Mouse (Mus musculus) cerebellum, adult 2 months (tissue): ENCODE results near the gene Hist1h1c. TPM values are rescaled to one million over a fixed set of nuclear protein-coding genes. Genes with fewer than 3 reads are reported as not detected.

ENCODE experiments used
- DNase-seq, 2 experiments: peaks; one replicate each; pipeline ENCODE4 v3.0.0; 2021
- H3K27ac ChIP-seq: fragments of 200-500 bp; 2 replicates; pipeline ENCODE4 v1.5.1; 2012; ENCODE audit warnings: low read length, control low read depth, inconsistent platforms; ENCODE audit not compliant: insufficient read depth
- H3K27me3 ChIP-seq: fragments of 200-500 bp; 2 replicates; pipeline ENCODE4 v1.6.1; 2012; ENCODE audit warnings: inconsistent platforms, mild to moderate bottlenecking, low read length, moderate library complexity; ENCODE audit not compliant: control insufficient read depth, insufficient read depth
- H3K4me1 ChIP-seq: fragments of 200-500 bp; 2 replicates; pipeline ENCODE4 v1.6.1; 2011; ENCODE audit warnings: low read length; ENCODE audit not compliant: control insufficient read depth, insufficient read depth
- H3K4me3 ChIP-seq: fragments of 200-500 bp; replicated peaks from 2 replicates; pipeline ENCODE3; 2011; ENCODE audit warnings: mild to moderate bottlenecking, low read depth, low read length, control low read depth; ENCODE audit not compliant: insufficient read depth
- CTCF ChIP-seq: fragments of 200-500 bp; IDR thresholded peaks from 2 replicates; pipeline ENCODE4 v1.5.1; 2011; ENCODE audit warnings: low read depth, mild to moderate bottlenecking, control low read depth, low read length, moderate library complexity, borderline replicate concordance; ENCODE audit not compliant: insufficient read depth
- POLR2A ChIP-seq: fragments of 200-500 bp; IDR thresholded peaks from 2 replicates; pipeline ENCODE4 v1.6.1; 2011; ENCODE audit warnings: low read length, control low read depth, borderline replicate concordance; ENCODE audit not compliant: insufficient read depth
- WGBS: fragments of 180-500 bp; shearing (Covaris S2); methylation state at CpG from one replicate; pipeline ENCODE4 v1.1.7; 2018; 5-methylcytosine and 5-hydroxymethylcytosine counted together
- polyA plus RNA-seq: library from polyadenylated mRNA; depleted of rRNA; stranded (reverse); fragments of >200 nt; gene quantifications from 2 replicates; pipeline ENCODE4 v1.2.3, GENCODE M21; 2012

Hist1h1c gene
- polyA plus RNA-seq, 1 experiment = 34.6 TPM

- DNase-seq = no peak
- H3K4me1 ChIP-seq = no peaks in the 10 kb centered on the region
- TF ChIP-seq POLR2A = no peak
- TF ChIP-seq CTCF = no peak
- no peak overlapping the region for H3K27ac ChIP-seq
- WGBS = 23% methylated on average over 4 of the region's 4 CpGs
- no peak overlapping the region for H3K4me3 ChIP-seq
- no peaks in the 10 kb centered on the region for H3K27me3 ChIP-seq
Observed at GRCm38 (mm10) chr13:23738041-23738440, 567 bp upstream of the Hist1h1c start.

- Histone ChIP-seq H3K4me3 (peak overlapping the region; percentile 88), H3K27me3 (no peaks in the 10 kb centered on the region), H3K27ac (peak overlapping the region; percentile 45; the same call in 1 of the 2 replicates), H3K4me1 (no peaks in the 10 kb centered on the region)
- DNase-seq = peak; percentile 87 to 92
- TF ChIP-seq POLR2A (peak; percentile 22; the same call in 1 of the 2 replicates), CTCF (no peak)
- under 1% methylated on average over 39 of the region's 39 CpGs for WGBS
Observed at GRCm38 (mm10) chr13:23739069-23739921, 687 bp downstream of the Hist1h1c start.

- Histone ChIP-seq H3K27me3 (no peaks in the 10 kb centered on the region), H3K27ac (peak overlapping the region; percentile 34; the same call in 1 of the 2 replicates), H3K4me3 (peak overlapping the region; percentile 88), H3K4me1 (no peaks in the 10 kb centered on the region)
- DNase-seq = no peak
- WGBS = under 1% methylated on average over 14 of the region's 14 CpGs
- peak; percentile 6; the same call in 1 of the 2 replicates for TF ChIP-seq POLR2A
- TF ChIP-seq CTCF = no peak
Observed at GRCm38 (mm10) chr13:23739922-23740252, 1.3 kb downstream of the Hist1h1c start.

GRCm38 (mm10) chr13:23740256-23740840 is 1.7 kb downstream of the Hist1h1c start:
- H3K4me1 ChIP-seq = no peaks in the 10 kb centered on the region
- no peaks in the 10 kb centered on the region for H3K27me3 ChIP-seq
- WGBS = 36% methylated on average over 13 of the region's 13 CpGs
- no peak for DNase-seq
- H3K4me3 ChIP-seq = peak overlapping the region; percentile 88
- H3K27ac ChIP-seq = peak overlapping the region; percentile 34; the same call in 1 of the 2 replicates
- TF ChIP-seq CTCF (no peak), POLR2A (no peak)

GRCm38 (mm10) chr13:23740910-23741309 is 2.3 kb downstream of the Hist1h1c start:
- H3K4me3 ChIP-seq = no peak overlapping the region
- no peak for DNase-seq
- H3K4me1 ChIP-seq = no peaks in the 10 kb centered on the region
- H3K27me3 ChIP-seq = no peaks in the 10 kb centered on the region
- no peak for TF ChIP-seq POLR2A
- TF ChIP-seq CTCF = no peak
- no peak overlapping the region for H3K27ac ChIP-seq
- WGBS = 74% methylated on average over 5 of the region's 5 CpGs

GRCm38 (mm10) chr13:23742007-23742406 is 3.4 kb downstream of the Hist1h1c start:
- Histone ChIP-seq H3K4me3 (no peak overlapping the region), H3K27ac (no peak overlapping the region), H3K27me3 (no peaks in the 10 kb centered on the region), H3K4me1 (no peaks in the 10 kb centered on the region)
- no peak for TF ChIP-seq CTCF
- TF ChIP-seq POLR2A = no peak
- no peak for DNase-seq

- TF ChIP-seq CTCF (no peak), POLR2A (no peak)
- H3K4me3 ChIP-seq = no peak overlapping the region
- no peaks in the 10 kb centered on the region for H3K4me1 ChIP-seq
- H3K27ac ChIP-seq = no peak overlapping the region
- 83% methylated on average over 5 of the region's 5 CpGs for WGBS
- no peak for DNase-seq
- H3K27me3 ChIP-seq = no peaks in the 10 kb centered on the region
Observed at GRCm38 (mm10) chr13:23743215-23743614, 4.6 kb downstream of the Hist1h1c start.

GRCm38 (mm10) chr13:23743963-23744362 is 5.4 kb downstream of the Hist1h1c start:
- TF ChIP-seq CTCF (no peak), POLR2A (no peak)
- Histone ChIP-seq H3K4me1 (no peaks in the 10 kb centered on the region), H3K27me3 (no peaks in the 10 kb centered on the region), H3K27ac (no peak overlapping the region), H3K4me3 (no peak overlapping the region)
- 32% methylated on average over 4 of the region's 4 CpGs for WGBS
- DNase-seq = no peak
